Mouse (Mus musculus) stomach, postnatal 0 days (tissue): ENCODE measurements around the gene Lrrc28.

Experiments
- CTCF ChIP-seq: IDR thresholded peaks from 2 replicates; pipeline ENCODE4 v1.5.1; 2016; ENCODE audit warnings: antibody characterized with exemption, low read depth, mild to moderate bottlenecking, moderate library complexity
- EP300 ChIP-seq: optimal IDR thresholded peaks from 2 replicates; pipeline ENCODE3; 2016; ENCODE audit warnings: antibody characterized with exemption

GRCm38 (mm10) chr7:67645681-67646014, 580 bp upstream of the Lrrc28 start:
- TF ChIP-seq CTCF (no peak), EP300 (no peak)
